Mouse (Mus musculus) right cerebral cortex, postnatal 14 days (tissue): ENCODE results near the gene Cldn3.

Source experiments
- DNase-seq: peaks from one replicate; pipeline ENCODE4 v3.0.0; 2022

Cldn3 gene

GRCm38 (mm10) chr5:134965852-134966821 is 19.9 kb upstream of the Cldn3 start:
- DNase-seq = no peak

GRCm38 (mm10) chr5:134967164-134967944 is 18.7 kb upstream of the Cldn3 start:
- no peak for DNase-seq

DNA sequence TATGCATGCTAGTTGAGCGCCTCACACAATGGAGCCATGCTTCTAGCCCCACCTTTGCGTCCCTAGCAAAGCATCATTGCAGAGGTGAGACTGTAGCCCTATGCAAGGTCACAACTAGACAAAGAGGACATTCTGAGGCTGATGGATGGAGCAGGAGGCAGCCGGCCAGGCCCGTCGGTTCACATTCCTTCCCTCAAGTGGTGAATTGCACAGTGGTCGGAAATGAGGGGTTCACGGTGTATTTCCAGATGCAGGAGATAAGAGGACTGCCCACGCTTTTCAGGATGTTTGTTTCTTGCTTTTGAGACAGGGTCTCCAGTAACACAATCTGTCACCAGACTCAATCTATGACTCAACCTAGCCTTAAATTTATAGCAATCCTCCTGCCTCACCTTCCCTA is 15.3 kb upstream of the Cldn3 start:
- no peak for DNase-seq

GRCm38 (mm10) chr5:134973081-134973480 is 12.9 kb upstream of the Cldn3 start:
- DNase-seq = no peak

DNA sequence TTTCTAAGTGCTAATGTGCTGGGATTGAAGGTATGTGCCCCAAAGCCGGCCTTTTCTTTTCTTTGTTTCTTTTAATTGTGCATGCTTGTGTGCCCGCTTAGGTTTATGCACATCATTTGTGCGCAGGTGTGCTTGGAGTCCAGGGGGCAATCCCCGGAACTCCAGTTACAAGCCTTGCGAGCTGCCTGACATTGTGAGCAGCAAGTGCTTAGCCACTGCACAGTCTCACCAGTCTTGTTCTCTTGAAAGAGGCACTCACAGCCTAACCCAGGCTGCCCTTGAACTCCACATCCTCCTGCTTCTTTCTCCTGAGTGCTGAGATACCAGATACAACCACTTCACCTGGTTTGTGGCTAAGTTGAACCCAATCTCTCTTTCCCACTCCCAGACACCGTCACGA is 12.5 kb upstream of the Cldn3 start:
- DNase-seq = no peak

DNA sequence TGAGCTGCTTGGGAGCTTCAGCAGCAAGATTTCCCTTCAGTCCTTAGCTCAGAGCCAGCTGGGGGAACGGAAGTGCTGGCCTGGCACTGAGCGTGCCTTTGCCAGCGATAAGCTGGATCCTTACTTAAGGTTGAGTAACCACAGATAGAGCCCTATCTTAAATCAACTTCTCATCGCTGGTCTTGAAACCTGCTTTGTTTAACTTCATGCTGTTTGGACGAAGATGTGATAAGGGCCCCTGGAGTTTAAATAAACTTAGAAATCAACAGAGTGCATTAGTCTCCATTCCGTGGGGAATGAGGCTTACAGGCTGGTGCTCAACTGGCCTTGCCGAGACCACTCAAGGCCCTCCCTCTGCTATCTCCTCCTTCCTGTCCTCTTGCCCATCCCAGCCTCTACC is 11.7 kb upstream of the Cldn3 start:
- DNase-seq = no peak

- DNase-seq = no peak
These were observed 11.1 kb upstream of the Cldn3 start for GRCm38 (mm10) chr5:134974921-134975320.

GRCm38 (mm10) chr5:134976164-134976563 is 9.8 kb upstream of the Cldn3 start:
- DNase-seq = no peak

DNA sequence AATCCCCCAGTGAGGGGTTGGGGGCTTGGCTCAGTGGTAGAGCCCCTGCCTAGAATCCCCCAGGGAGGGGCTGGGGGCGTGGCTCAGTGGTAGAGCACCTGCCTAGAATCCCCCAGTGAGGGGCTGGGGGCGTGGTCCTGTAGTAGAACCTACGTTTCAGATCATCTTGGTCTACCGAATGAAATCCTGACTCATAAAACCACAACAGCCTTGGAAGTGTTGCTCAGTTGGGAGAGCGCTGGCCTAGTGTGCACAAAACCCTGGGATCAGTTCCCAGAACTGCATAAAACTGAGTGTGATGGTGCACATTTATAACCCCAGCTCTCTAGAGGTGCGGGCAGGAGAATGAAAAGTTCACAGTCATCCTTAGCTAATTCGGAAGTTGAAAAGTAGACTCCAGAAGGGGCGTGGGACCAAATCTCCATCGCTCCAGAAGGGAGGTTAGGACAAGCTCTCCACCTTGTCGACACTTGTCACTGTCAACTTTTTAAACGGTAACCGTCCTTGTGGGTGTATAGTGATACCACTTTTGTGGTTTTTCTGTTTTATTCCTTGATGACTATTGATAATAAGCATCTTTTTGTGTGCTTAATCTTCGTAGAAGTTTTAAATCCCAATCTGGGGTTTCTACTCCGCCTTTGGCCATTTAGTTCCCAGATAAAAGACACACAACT is 9.3 kb upstream of the Cldn3 start:
- no peak for DNase-seq

- no peak for DNase-seq
These were observed 8.2 kb upstream of the Cldn3 start for GRCm38 (mm10) chr5:134977837-134978236.

DNA sequence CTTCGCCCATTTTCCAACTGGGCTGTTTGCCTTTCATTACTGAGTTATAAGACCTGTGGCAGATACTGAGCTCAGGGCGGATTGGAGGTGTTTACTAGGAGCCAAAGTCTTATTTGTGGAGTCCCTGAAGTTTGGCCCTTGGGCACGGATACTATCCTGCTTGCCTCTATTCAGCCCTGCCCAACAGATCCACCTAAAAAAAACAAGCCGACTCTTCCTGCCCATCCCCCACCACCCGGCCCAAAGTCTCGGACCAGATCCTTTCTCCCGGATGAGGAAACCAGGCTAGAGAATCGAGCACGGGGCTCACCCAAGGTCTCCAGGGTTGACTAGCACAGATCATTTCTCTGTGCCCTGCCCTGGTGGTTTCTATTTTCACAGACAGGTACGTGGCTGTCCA is 4.9 kb upstream of the Cldn3 start:
- no peak for DNase-seq

DNA sequence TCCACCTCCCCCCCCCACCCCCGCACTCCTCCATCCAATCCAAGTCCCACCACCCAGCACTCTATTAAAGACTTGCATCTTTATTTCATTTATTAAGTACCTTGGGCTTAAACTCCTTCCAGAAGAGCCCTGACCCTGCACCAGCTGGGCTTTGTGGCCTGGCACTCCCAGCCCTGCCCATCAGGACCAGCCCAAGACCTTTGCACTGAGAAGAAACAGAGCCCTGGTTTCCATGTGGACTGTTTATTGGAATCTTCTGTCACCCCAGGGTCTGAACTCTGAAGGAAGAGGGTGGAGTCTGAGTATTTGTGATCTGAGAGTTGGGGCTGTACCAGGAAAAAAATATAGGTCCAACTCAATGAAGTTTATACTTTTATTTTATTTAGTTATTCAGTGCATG is 2.9 kb upstream of the Cldn3 start:
- no peak for DNase-seq

GRCm38 (mm10) chr5:134983771-134984170 is 2.2 kb upstream of the Cldn3 start:
- DNase-seq = no peak

- no peak for DNase-seq
These were observed 569 bp downstream of the Cldn3 start for GRCm38 (mm10) chr5:134986298-134987268.

DNA sequence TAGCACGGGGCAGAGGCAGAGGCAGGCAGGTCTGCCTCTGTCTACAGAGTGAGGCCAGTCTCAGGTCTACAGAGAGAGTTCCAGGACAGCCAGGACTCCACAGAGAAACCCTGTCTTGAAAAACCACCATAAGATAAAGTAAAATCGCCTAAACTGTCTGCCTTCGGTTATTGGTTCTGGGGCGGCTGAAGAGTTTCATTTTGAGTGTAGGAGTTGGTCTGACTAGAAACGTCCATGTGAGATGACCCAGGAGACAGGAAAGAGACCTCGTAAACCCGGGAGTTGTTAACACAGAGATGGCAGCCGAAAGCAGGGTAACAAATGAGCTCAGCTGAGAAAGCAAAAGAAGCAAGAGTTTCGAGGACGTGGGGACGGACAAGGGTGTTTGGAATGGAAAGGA is 3.2 kb downstream of the Cldn3 start:
- no peak for DNase-seq

GRCm38 (mm10) chr5:134989741-134990140 is 3.7 kb downstream of the Cldn3 start:
- DNase-seq = no peak

DNA sequence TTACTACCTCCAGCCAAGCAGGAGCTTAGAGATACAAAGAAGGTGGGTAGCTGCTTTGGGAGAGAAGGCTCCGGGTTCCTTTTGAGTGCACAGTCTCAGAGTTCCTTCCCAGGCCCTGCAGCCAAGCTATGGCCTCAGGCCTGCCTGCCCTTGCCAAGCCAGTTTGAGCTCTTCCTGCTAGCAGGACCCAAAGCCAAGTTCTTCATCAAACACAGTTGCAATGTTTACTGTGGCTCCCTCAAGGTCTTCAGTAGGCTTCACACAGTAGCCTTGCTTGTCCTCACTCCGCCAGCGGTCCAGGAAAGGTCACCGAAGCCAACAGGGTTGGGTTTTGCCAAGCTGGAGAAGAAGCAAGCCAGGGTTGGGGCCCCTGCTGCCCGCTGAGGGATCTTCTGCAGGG is 6.6 kb downstream of the Cldn3 start:
- DNase-seq = no peak

GRCm38 (mm10) chr5:134998359-134998758 is 12.3 kb downstream of the Cldn3 start:
- DNase-seq = no peak

- no peak for DNase-seq
These were observed 13.8 kb downstream of the Cldn3 start for GRCm38 (mm10) chr5:134999797-135000196.

GRCm38 (mm10) chr5:135000751-135001150 is 14.7 kb downstream of the Cldn3 start:
- DNase-seq = no peak

- peak; percentile 45 for DNase-seq
These were observed 15.3 kb downstream of the Cldn3 start for GRCm38 (mm10) chr5:135001309-135001708.

GRCm38 (mm10) chr5:135002151-135002550 is 16.1 kb downstream of the Cldn3 start:
- no peak for DNase-seq
